Mouse (Mus musculus): ENCODE measurements around the gene Akt3.

DNA sequence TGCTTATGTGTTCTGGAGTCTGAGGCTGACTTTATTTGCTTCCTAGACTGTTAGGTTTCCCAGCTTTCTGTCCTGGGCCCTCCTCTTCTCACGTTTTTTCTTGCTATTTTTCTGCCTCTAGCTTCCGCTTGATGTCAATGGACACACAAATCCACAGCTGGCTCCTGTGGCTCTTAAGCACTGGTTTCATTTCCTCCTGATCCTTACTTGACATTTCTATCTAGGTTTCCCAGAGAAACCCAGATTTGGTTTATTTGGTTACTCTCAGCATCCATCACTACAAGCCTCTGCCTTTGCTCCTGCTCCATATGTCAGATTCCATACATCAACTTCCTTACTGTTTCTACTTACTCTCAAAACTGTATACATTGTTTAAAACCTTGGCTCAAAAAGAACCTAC, 211.0 kb downstream of the Akt3 start:
- no peak for TF ChIP-seq GATA1 (IDR thresholded peaks at IDR 0.05; ENCODE audit: borderline replicate concordance, low read length)
- no peak for TF ChIP-seq FLI1 (IDR thresholded peaks at IDR 0.05; ENCODE audit: low read length)
